Mouse (Mus musculus): Measurements from ENCODE around the gene Bad.

GRCm38 (mm10) chr19:6905498-6906159 lies 36.0 kb upstream of the Bad start:
- TF ChIP-seq POLR2A (IDR thresholded peaks at IDR 0.05; ENCODE audit: extremely low read depth, insufficient read depth, low read length) (no peak), CTCF (IDR thresholded peaks at IDR 0.05; ENCODE audit: low read depth, low read length) (no peak)
